In the genomic region with DNA sequence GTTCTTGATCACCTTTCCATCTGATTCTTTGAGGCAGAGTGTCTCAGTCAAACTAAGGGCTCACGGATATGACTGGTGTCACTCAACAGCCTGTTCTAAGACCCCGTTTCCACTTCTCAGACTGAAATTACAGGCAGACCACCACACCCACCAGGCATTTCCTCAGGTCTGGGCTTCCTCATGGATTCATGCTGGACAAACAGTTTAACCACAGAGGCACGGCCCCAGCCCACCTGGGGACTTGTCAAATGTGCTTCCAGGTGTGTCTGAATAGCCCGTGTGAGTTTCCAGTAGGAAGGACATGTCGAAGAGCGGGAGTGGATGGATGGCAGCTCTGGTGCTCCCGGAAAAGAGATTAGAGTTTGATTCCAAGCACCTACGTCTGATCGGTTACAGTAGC, we compare ENCODE assay signal across 21 mouse cellular contexts. TPM values are rescaled to one million over a fixed set of nuclear protein-coding genes. Genes with fewer than 3 reads are reported as not detected.
"Had no signal": no experiment of that assay in that cellular context is flagged by ENCODE, and none has a peak within 500 bp of the region (broad histone marks: within the 10 kb centered on the region; RNA-seq: fewer than 3 reads in every experiment).

No protein-coding gene starts in this region.

- H3K4me2 ChIP-seq: liver, embryonic 15.5 days; lung, embryonic 15.5 days; midbrain, embryonic 12.5 days; neural tube, embryonic 12.5 days; stomach, embryonic 15.5 days had no signal

- H3K9ac ChIP-seq: liver, embryonic 15.5 days; liver, postnatal 0 days; lung, embryonic 15.5 days; midbrain, embryonic 12.5 days; neural tube, embryonic 12.5 days; stomach, embryonic 15.5 days had no signal

- DNase-seq: liver, postnatal 0 days; lung, adult 2 months; lung, postnatal 14 days; lung, postnatal 36 days; midbrain, embryonic 14.5 days; right cerebral cortex, postnatal 14 days; thymus, adult 18-20 months; thymus, postnatal 14 days; thymus, postnatal 36 days had no signal

- H3K9me3 ChIP-seq: liver, embryonic 15.5 days; lung, embryonic 15.5 days; megakaryocyte, embryonic 14.5 days; midbrain, embryonic 12.5 days; neural tube, embryonic 12.5 days; stomach, embryonic 15.5 days had no signal

- H3K4me1 ChIP-seq: liver, embryonic 15.5 days; lung, embryonic 15.5 days; megakaryocyte, embryonic 14.5 days; neural tube, embryonic 12.5 days; stomach, embryonic 15.5 days had no signal

- H3K4me3 ChIP-seq: liver, embryonic 15.5 days; lung, embryonic 15.5 days; megakaryocyte, embryonic 14.5 days; midbrain, embryonic 12.5 days; neural tube, embryonic 12.5 days; stomach, embryonic 15.5 days had no signal

- H3K27me3 ChIP-seq: liver, embryonic 15.5 days; lung, embryonic 15.5 days; megakaryocyte, embryonic 14.5 days; neural tube, embryonic 12.5 days; stomach, embryonic 15.5 days had no signal

- H3K36me3 ChIP-seq: liver, embryonic 15.5 days; lung, embryonic 15.5 days had no signal

- ATAC-seq: liver, postnatal 0 days; lung, postnatal 0 days had no signal

- H3K27ac ChIP-seq: liver, embryonic 15.5 days; lung, embryonic 15.5 days; macrophage; midbrain, embryonic 12.5 days; neural tube, embryonic 12.5 days; stomach, embryonic 15.5 days; stomach, postnatal 0 days had no signal

RNA-seq across cellular contexts. Expression of a gene that starts 17.0 kb away (rescaled TPM):
- total RNA-seq: megakaryocyte progenitor cell, adult 5-6 weeks; monocyte, adult 5-6 weeks; neutrophil, adult 5-6 weeks had no signal
- polyA plus RNA-seq: macrophage had no signal

RNA-seq across cellular contexts. Expression of a gene that starts 40.7 kb away (rescaled TPM):
- total RNA-seq: megakaryocyte progenitor cell, adult 5-6 weeks; monocyte, adult 5-6 weeks; neutrophil, adult 5-6 weeks had no signal
- polyA plus RNA-seq: liver, embryonic 15.5 days; liver, postnatal 0 days; lung, adult 2 months; macrophage had no signal
